Mouse (Mus musculus): Measurements from ENCODE around the gene Ftcd. TPM values are rescaled to one million over a fixed set of nuclear protein-coding genes. Genes with fewer than 3 reads are reported as not detected.

Ftcd gene
- polyA plus RNA-seq, 1 experiment from 2014 or later, result not detected

DNA sequence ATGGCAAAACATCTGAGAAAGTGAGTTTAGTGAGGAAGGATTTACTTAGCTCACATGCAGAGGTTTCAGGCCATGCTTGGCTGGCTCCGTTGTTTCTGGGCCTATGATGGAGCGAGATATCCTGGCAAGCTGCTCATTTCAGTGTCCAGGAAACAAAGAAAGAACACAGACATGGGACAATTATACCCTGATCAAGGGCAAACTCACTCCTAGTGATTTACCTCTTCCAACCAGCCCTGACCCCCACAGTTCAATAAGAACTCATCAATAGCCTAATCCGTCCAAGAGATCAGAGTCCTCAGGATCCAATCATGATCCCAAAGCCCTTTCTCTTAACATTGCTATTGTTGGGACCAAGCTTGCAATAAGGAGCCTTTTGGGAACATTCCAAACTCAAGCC, 3.3 kb upstream of the Ftcd start:
- Histone ChIP-seq H3K9ac (replicated peaks; ENCODE audit: low read length) (no peak overlapping the region), H3K27me3 (ENCODE audit: control insufficient read depth, insufficient read depth, low read length) (no peaks in the 10 kb centered on the region), H3K27ac (replicated peaks; ENCODE audit: low read depth, low read length) (no peak overlapping the region), H3K9me3 (replicated peaks; ENCODE audit: control insufficient read depth, low read length) (no peaks in the 10 kb centered on the region), H3K4me3 (ENCODE audit: low read depth, low read length) (no peak overlapping the region), H3K4me2 (ENCODE audit: low read depth, low read length) (no peak overlapping the region), H3K4me1 (ENCODE audit: control insufficient read depth, insufficient read depth, low read length) (no peaks in the 10 kb centered on the region), H3K36me3 (replicated peaks; ENCODE audit: control insufficient read depth, insufficient read depth, low read depth, low read length) (no peaks in the 10 kb centered on the region)
- WGBS, result 81% methylated on average over 3 of the region's 3 CpGs
- ATAC-seq (replicated peaks; ENCODE audit: insufficient number of reproducible peaks, low FRiP score, low TSS enrichment, low read depth), result no peak
- no peak for DNase-seq (ENCODE audit: low spot score)

DNA sequence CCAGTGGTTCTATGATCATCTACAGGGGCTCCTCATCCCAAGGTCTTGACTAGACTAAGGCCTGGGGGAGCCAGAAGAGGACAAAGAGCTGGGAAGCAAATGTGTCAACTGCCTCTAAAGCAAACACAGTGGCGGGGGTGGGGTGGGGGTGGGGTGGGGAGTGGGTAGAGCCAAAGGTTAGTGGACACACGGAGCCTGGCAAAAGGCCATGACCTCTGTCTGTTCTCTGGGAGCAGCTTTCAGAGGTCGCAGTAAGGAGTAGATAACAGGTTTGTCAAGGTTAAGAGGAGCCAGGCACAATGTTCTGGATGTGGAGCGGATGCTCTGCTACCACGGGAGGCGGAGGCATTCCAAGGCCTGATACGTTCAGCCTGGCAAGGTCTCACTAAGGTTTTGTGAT, 1.5 kb downstream of the Ftcd start:
- Histone ChIP-seq H3K36me3 (replicated peaks; ENCODE audit: control insufficient read depth, insufficient read depth, low read depth, low read length) (no peaks in the 10 kb centered on the region), H3K4me3 (ENCODE audit: low read depth, low read length) (no peak overlapping the region), H3K4me2 (ENCODE audit: low read depth, low read length) (no peak overlapping the region), H3K27ac (replicated peaks; ENCODE audit: low read depth, low read length) (no peak overlapping the region), H3K4me1 (ENCODE audit: control insufficient read depth, insufficient read depth, low read length) (no peaks in the 10 kb centered on the region), H3K9me3 (replicated peaks; ENCODE audit: control insufficient read depth, low read length) (no peaks in the 10 kb centered on the region), H3K9ac (replicated peaks; ENCODE audit: low read length) (no peak overlapping the region), H3K27me3 (ENCODE audit: control insufficient read depth, insufficient read depth, low read length) (no peaks in the 10 kb centered on the region)
- ATAC-seq (replicated peaks; ENCODE audit: insufficient number of reproducible peaks, low FRiP score, low TSS enrichment, low read depth), result no peak
- no peak for DNase-seq (ENCODE audit: low spot score)
- 73% methylated on average over 7 of the region's 7 CpGs for WGBS

DNA sequence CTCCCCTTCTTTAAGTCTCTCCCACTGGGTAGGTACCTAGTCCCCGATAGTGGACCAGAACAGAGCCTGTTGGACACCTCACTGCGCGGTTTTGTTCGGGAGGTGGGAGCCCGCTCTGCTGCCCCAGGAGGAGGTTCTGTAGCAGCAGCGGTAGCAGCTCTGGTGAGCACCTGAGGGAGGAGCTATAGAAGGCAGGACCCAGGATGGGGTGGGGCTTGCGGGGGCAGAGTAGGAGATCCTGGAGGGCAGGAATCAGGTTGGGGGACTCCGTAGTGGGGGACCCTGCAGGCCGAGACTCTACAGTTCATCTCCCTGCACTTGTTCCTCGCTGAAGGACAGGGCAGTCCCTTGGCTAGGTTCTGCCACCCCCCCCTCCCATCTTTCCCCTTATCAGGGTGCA, 8.7 kb downstream of the Ftcd start:
- H3K27ac ChIP-seq (replicated peaks; ENCODE audit: low read depth, low read length), result no peak overlapping the region
- no peaks in the 10 kb centered on the region for H3K9me3 ChIP-seq (replicated peaks; ENCODE audit: control insufficient read depth, low read length)
- no peaks in the 10 kb centered on the region for H3K4me1 ChIP-seq (ENCODE audit: control insufficient read depth, insufficient read depth, low read length)
- H3K4me2 ChIP-seq (ENCODE audit: low read depth, low read length), result peak overlapping the region; percentile 29
- ATAC-seq (replicated peaks; ENCODE audit: insufficient number of reproducible peaks, low FRiP score, low TSS enrichment, low read depth) (no peak), DNase-seq (ENCODE audit: low spot score) (no peak)
- peak overlapping the region; percentile 15; the same call in 1 of the 2 replicates for H3K4me3 ChIP-seq (ENCODE audit: low read depth, low read length)
- peak overlapping the region; percentile 28; the same call in 1 of the 2 replicates for H3K9ac ChIP-seq (replicated peaks; ENCODE audit: low read length)
- no peaks in the 10 kb centered on the region for H3K36me3 ChIP-seq (replicated peaks; ENCODE audit: control insufficient read depth, insufficient read depth, low read depth, low read length)
- no peaks in the 10 kb centered on the region for H3K27me3 ChIP-seq (ENCODE audit: control insufficient read depth, insufficient read depth, low read length)
- WGBS, result 12% methylated on average over 10 of the region's 10 CpGs

DNA sequence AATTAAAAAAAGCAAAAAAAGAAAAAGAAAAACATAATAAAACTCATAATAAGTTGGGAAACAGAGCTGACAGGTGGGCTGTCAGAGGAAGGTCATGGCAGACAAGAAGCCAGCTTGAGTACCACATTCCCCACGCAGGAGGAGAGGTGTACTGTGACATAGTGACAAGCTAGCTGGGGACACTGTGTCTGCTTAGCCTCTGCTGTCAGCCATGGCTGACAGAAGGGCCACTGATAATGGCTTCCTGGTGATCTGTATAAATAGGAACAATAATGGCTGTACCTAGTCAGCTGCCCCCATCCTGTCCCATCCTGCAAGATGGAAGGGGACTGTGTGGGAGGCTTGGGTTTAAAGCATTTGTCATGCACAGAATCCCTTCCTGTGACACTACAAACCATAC, 10.7 kb downstream of the Ftcd start:
- WGBS, result 44% methylated on average over 1 of the region's 1 CpGs

DNA sequence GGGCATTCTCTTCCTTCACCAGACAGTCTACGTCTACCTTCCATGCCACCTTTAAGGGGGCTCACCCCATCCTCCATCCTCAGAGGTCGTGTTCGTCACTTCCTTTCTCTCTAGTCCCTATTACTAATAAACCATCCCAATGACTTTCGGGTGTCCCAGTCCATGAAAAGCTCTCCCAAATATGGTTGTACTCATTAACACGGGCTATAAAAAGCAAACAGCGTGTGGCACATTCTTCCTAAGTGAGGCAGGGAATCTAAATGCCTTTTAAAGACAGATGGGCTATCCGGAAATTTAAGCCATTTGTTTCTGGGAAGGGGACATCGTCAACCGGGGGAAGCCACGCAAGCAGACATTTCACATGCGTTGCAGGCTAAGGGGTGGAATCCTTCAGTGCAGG, 14.7 kb downstream of the Ftcd start:
- no peaks in the 10 kb centered on the region for H3K27me3 ChIP-seq (ENCODE audit: control insufficient read depth, insufficient read depth, low read length)
- no peak overlapping the region for H3K27ac ChIP-seq (replicated peaks; ENCODE audit: low read depth, low read length)
- no peak overlapping the region for H3K4me2 ChIP-seq (ENCODE audit: low read depth, low read length)
- ATAC-seq (replicated peaks; ENCODE audit: insufficient number of reproducible peaks, low FRiP score, low TSS enrichment, low read depth) (no peak), DNase-seq (ENCODE audit: low spot score) (no peak)
- no peak overlapping the region for H3K4me3 ChIP-seq (ENCODE audit: low read depth, low read length)
- no peak overlapping the region for H3K9ac ChIP-seq (replicated peaks; ENCODE audit: low read length)
- no peaks in the 10 kb centered on the region for H3K36me3 ChIP-seq (replicated peaks; ENCODE audit: control insufficient read depth, insufficient read depth, low read depth, low read length)
- H3K9me3 ChIP-seq (replicated peaks; ENCODE audit: control insufficient read depth, low read length), result no peaks in the 10 kb centered on the region
- WGBS, result 89% methylated on average over 11 of the region's 11 CpGs
- no peaks in the 10 kb centered on the region for H3K4me1 ChIP-seq (ENCODE audit: control insufficient read depth, insufficient read depth, low read length)

More for the DNA sequence above, 10.7 kb downstream of the Ftcd start:
- DNase-seq (ENCODE audit: low spot score), result no peak
- no peaks in the 10 kb centered on the region for H3K27me3 ChIP-seq (ENCODE audit: control insufficient read depth, insufficient read depth, low read length)
- no peak overlapping the region for H3K4me3 ChIP-seq (ENCODE audit: low read depth, low read length)
- no peak overlapping the region for H3K9ac ChIP-seq (replicated peaks; ENCODE audit: low read length)
- H3K4me2 ChIP-seq (ENCODE audit: low read depth, low read length), result no peak overlapping the region
- no peaks in the 10 kb centered on the region for H3K9me3 ChIP-seq (replicated peaks; ENCODE audit: control insufficient read depth, low read length)
- ATAC-seq (replicated peaks; ENCODE audit: insufficient number of reproducible peaks, low FRiP score, low TSS enrichment, low read depth), result no peak
- no peaks in the 10 kb centered on the region for H3K36me3 ChIP-seq (replicated peaks; ENCODE audit: control insufficient read depth, insufficient read depth, low read depth, low read length)
- no peaks in the 10 kb centered on the region for H3K4me1 ChIP-seq (ENCODE audit: control insufficient read depth, insufficient read depth, low read length)
- H3K27ac ChIP-seq (replicated peaks; ENCODE audit: low read depth, low read length), result no peak overlapping the region

DNA sequence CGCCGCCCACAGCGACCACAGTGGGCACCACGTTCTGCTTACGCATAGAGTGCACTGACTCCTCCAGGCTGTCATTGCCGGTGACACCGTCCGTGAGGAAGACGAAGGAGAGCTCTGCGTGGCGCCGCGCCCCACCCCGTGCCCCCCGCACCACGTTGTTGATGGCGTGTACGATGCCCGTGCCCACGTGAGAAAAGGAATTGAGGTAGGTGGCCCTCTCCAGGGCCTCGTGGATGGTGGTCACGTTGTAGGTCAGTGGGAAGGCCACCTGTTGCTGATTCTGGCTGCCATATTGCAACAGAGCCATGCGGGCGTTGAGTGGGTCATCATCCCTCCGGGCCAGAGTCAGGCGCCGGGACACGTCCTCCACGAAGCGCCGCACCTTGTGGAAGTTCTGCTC, 20.9 kb downstream of the Ftcd start:
- Histone ChIP-seq H3K9me3 (replicated peaks; ENCODE audit: control insufficient read depth, low read length) (no peaks in the 10 kb centered on the region), H3K27ac (replicated peaks; ENCODE audit: low read depth, low read length) (no peak overlapping the region), H3K4me3 (ENCODE audit: low read depth, low read length) (no peak overlapping the region), H3K9ac (replicated peaks; ENCODE audit: low read length) (no peak overlapping the region), H3K27me3 (ENCODE audit: control insufficient read depth, insufficient read depth, low read length) (no peaks in the 10 kb centered on the region), H3K4me2 (ENCODE audit: low read depth, low read length) (no peak overlapping the region), H3K4me1 (ENCODE audit: control insufficient read depth, insufficient read depth, low read length) (no peaks in the 10 kb centered on the region), H3K36me3 (replicated peaks; ENCODE audit: control insufficient read depth, insufficient read depth, low read depth, low read length) (no peaks in the 10 kb centered on the region)
- 94% methylated on average over 31 of the region's 31 CpGs for WGBS
- DNase-seq (ENCODE audit: low spot score), result no peak
- no peak for ATAC-seq (replicated peaks; ENCODE audit: insufficient number of reproducible peaks, low FRiP score, low TSS enrichment, low read depth)

DNA sequence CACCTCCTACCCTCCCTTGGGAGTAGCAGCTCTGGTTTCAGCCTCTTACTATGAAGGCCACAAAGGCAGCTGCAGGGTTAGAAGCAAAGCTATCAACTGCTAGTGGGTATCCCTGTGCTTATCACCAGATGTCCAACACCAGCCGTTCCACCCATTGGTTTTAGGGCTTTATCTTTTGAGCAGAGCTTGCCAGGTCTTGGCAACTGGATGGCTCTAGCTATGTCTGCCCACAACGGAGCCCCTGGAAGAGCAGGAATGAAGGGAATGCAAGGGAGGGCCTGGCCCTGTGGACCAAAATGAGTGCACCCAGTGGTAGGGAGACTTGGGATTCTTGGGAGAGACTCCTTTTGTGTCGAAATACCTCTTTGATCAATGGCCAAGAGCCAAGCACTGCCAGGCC, 27.2 kb downstream of the Ftcd start:
- H3K4me3 ChIP-seq (ENCODE audit: low read depth, low read length), result no peak overlapping the region
- peaks cover 4% of the 10 kb centered on the region for H3K36me3 ChIP-seq (replicated peaks; ENCODE audit: control insufficient read depth, insufficient read depth, low read depth, low read length)
- ATAC-seq (replicated peaks; ENCODE audit: insufficient number of reproducible peaks, low FRiP score, low TSS enrichment, low read depth) (no peak), DNase-seq (ENCODE audit: low spot score) (no peak)
- H3K27me3 ChIP-seq (ENCODE audit: control insufficient read depth, insufficient read depth, low read length), result no peaks in the 10 kb centered on the region
- WGBS, result 83% methylated on average over 3 of the region's 3 CpGs
- no peaks in the 10 kb centered on the region for H3K4me1 ChIP-seq (ENCODE audit: control insufficient read depth, insufficient read depth, low read length)
- H3K9me3 ChIP-seq (replicated peaks; ENCODE audit: control insufficient read depth, low read length), result no peaks in the 10 kb centered on the region
- no peak overlapping the region for H3K4me2 ChIP-seq (ENCODE audit: low read depth, low read length)
- H3K27ac ChIP-seq (replicated peaks; ENCODE audit: low read depth, low read length), result no peak overlapping the region
- H3K9ac ChIP-seq (replicated peaks; ENCODE audit: low read length), result no peak overlapping the region

DNA sequence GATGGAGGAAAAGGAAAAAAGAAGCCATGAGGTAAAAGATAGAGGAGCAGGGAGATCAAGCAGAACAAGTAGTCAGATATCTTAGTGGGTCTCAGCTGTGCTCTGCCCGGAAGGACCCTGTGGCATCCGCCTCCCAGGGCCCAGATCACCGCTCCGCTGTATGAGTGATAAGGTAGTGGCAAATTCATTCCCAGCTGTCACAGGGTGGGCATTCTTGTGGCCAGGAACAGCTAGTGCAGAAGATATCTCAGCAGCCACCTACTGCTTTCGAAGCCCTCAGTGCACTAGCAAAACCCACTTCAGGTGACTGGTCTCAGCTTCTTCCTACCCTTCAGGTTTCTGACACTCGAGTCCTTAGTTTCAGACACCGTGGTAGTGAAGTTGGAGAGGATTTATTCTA, 37.0 kb downstream of the Ftcd start:
- DNase-seq (ENCODE audit: low spot score), result no peak
- no peak overlapping the region for H3K27ac ChIP-seq (replicated peaks; ENCODE audit: low read depth, low read length)
- no peak overlapping the region for H3K9ac ChIP-seq (replicated peaks; ENCODE audit: low read length)
- no peak overlapping the region for H3K4me3 ChIP-seq (ENCODE audit: low read depth, low read length)
- ATAC-seq (replicated peaks; ENCODE audit: insufficient number of reproducible peaks, low FRiP score, low TSS enrichment, low read depth), result no peak
- no peaks in the 10 kb centered on the region for H3K4me1 ChIP-seq (ENCODE audit: control insufficient read depth, insufficient read depth, low read length)
- no peaks in the 10 kb centered on the region for H3K36me3 ChIP-seq (replicated peaks; ENCODE audit: control insufficient read depth, insufficient read depth, low read depth, low read length)
- no peak overlapping the region for H3K4me2 ChIP-seq (ENCODE audit: low read depth, low read length)
- WGBS, result 92% methylated on average over 7 of the region's 7 CpGs
- H3K9me3 ChIP-seq (replicated peaks; ENCODE audit: control insufficient read depth, low read length), result no peaks in the 10 kb centered on the region
- H3K27me3 ChIP-seq (ENCODE audit: control insufficient read depth, insufficient read depth, low read length), result no peaks in the 10 kb centered on the region
